Mouse (Mus musculus) kidney, adult 2 months (tissue): ENCODE data around the gene Fgr. TPM values are rescaled to one million over a fixed set of nuclear protein-coding genes. Genes with fewer than 3 reads are reported as not detected.

Experiments
- DNase-seq: peaks from one replicate; pipeline ENCODE4 v3.0.0; 2021
- H3K27ac ChIP-seq: fragments of 200-500 bp; 2 replicates; pipeline ENCODE4 v1.5.1; 2012; ENCODE audit warnings: low read depth, low read length, control low read depth, inconsistent platforms; ENCODE audit not compliant: insufficient read depth
- H3K27me3 ChIP-seq: fragments of 200-500 bp; replicated peaks from 2 replicates; pipeline ENCODE4 v1.6.1; 2012; ENCODE audit warnings: mild to moderate bottlenecking, moderate library complexity, low read length, inconsistent platforms; ENCODE audit not compliant: control insufficient read depth, insufficient read depth
- H3K36me3 ChIP-seq: fragments of 200-500 bp; 2 replicates; pipeline ENCODE4 v1.6.1; 2012; ENCODE audit warnings: mild to moderate bottlenecking, moderate library complexity, low read length, inconsistent platforms; ENCODE audit not compliant: control insufficient read depth, insufficient read depth
- H3K4me1 ChIP-seq: fragments of 200-500 bp; 2 replicates; pipeline ENCODE4 v1.6.1; 2011; ENCODE audit warnings: low read length; ENCODE audit not compliant: control insufficient read depth, insufficient read depth
- H3K4me3 ChIP-seq: fragments of 200-500 bp; 2 replicates; pipeline ENCODE4 v1.5.1; 2011; ENCODE audit warnings: mild to moderate bottlenecking, low read depth, low read length, control low read depth; ENCODE audit not compliant: insufficient read depth
- CTCF ChIP-seq: fragments of 200-500 bp; conservative IDR thresholded peaks from 2 replicates; pipeline ENCODE4 v1.5.1; 2011; ENCODE audit warnings: low read depth, mild to moderate bottlenecking, control low read depth, low read length, moderate library complexity, mixed read lengths; ENCODE audit not compliant: insufficient read depth, insufficient read length
- POLR2A ChIP-seq: fragments of 200-500 bp; IDR thresholded peaks from one replicate; pipeline ENCODE4 v1.6.1; 2011; ENCODE audit warnings: low read depth, low read length, control low read depth
- WGBS: fragments of 180-500 bp; shearing (Covaris S2); methylation state at CpG from one replicate; pipeline ENCODE4 v1.1.7; 2018; 5-methylcytosine and 5-hydroxymethylcytosine counted together
- polyA plus RNA-seq: library from polyadenylated mRNA; depleted of rRNA; stranded (reverse); fragments of >200 nt; gene quantifications from 2 replicates; pipeline ENCODE4 v1.2.3, GENCODE M21; 2012

Gene Fgr
- polyA plus RNA-seq, 1 experiment: 2.5 TPM

GRCm38 (mm10) chr4:132981621-132982020 is 7.7 kb downstream of the Fgr start:
- 89% methylated on average over 6 of the region's 6 CpGs for WGBS
- peaks cover 14% of the 10 kb centered on the region for H3K4me1 ChIP-seq
- TF ChIP-seq CTCF: no peak
- no peak for TF ChIP-seq POLR2A
- H3K27me3 ChIP-seq: no peaks in the 10 kb centered on the region
- no peak for DNase-seq
- no peak overlapping the region for H3K27ac ChIP-seq
- H3K36me3 ChIP-seq: no peaks in the 10 kb centered on the region
- H3K4me3 ChIP-seq: no peak overlapping the region

GRCm38 (mm10) chr4:132982999-132983398 is 9.1 kb downstream of the Fgr start:
- Histone ChIP-seq H3K27me3 (no peaks in the 10 kb centered on the region), H3K36me3 (no peaks in the 10 kb centered on the region), H3K27ac (no peak overlapping the region), H3K4me1 (no peaks in the 10 kb centered on the region; the same call in 1 of the 2 replicates), H3K4me3 (no peak overlapping the region)
- TF ChIP-seq POLR2A (no peak), CTCF (no peak)
- DNase-seq: no peak
- 55% methylated on average over 6 of the region's 6 CpGs for WGBS

- DNase-seq: no peak
- no peak for TF ChIP-seq POLR2A
- no peak for TF ChIP-seq CTCF
- no peak overlapping the region for H3K4me3 ChIP-seq
- H3K27me3 ChIP-seq: no peaks in the 10 kb centered on the region
- H3K36me3 ChIP-seq: no peaks in the 10 kb centered on the region
- no peak overlapping the region for H3K27ac ChIP-seq
- no peaks in the 10 kb centered on the region; the same call in 1 of the 2 replicates for H3K4me1 ChIP-seq
- 84% methylated on average over 7 of the region's 7 CpGs for WGBS
Measured at GRCm38 (mm10) chr4:132983664-132984512, 10.0 kb downstream of the Fgr start.

GRCm38 (mm10) chr4:132988581-132989355 is 14.9 kb downstream of the Fgr start:
- DNase-seq: no peak
- H3K27ac ChIP-seq: no peak overlapping the region
- no peaks in the 10 kb centered on the region for H3K4me1 ChIP-seq
- no peak overlapping the region for H3K4me3 ChIP-seq
- no peaks in the 10 kb centered on the region for H3K36me3 ChIP-seq
- WGBS: 94% methylated on average over 6 of the region's 6 CpGs
- no peaks in the 10 kb centered on the region for H3K27me3 ChIP-seq
- TF ChIP-seq POLR2A: no peak
- no peak for TF ChIP-seq CTCF

- no peak for TF ChIP-seq CTCF
- no peak for TF ChIP-seq POLR2A
- no peak for DNase-seq
Measured at GRCm38 (mm10) chr4:132993553-132993952, 19.7 kb downstream of the Fgr start.

GRCm38 (mm10) chr4:132997469-132998237 is 23.8 kb downstream of the Fgr start:
- Histone ChIP-seq H3K4me3 (no peak overlapping the region), H3K27me3 (no peaks in the 10 kb centered on the region), H3K36me3 (no peaks in the 10 kb centered on the region), H3K4me1 (no peaks in the 10 kb centered on the region), H3K27ac (no peak overlapping the region)
- TF ChIP-seq CTCF (peak; percentile 50), POLR2A (no peak)
- WGBS: 40% methylated on average over 14 of the region's 14 CpGs
- DNase-seq: no peak

More at GRCm38 (mm10) chr4:132993553-132993952, 19.7 kb downstream of the Fgr start:
- no peaks in the 10 kb centered on the region for H3K36me3 ChIP-seq
- no peaks in the 10 kb centered on the region for H3K27me3 ChIP-seq
- no peak overlapping the region for H3K27ac ChIP-seq
- no peak overlapping the region for H3K4me3 ChIP-seq
- WGBS: 88% methylated on average over 4 of the region's 4 CpGs
- no peaks in the 10 kb centered on the region for H3K4me1 ChIP-seq
